Mouse (Mus musculus) NIH3T3 (cell line): Measurements from ENCODE around the gene Tmc8.
"Not testable (repeated sequence)": the region's sequence is repeated elsewhere in the genome, so short reads cannot be mapped to it uniquely, and the experiment has no call there.

Source experiments
- DNase-seq: peaks from one replicate; pipeline ENCODE4 v3.0.0-alpha.2; 2012; ENCODE audit warnings: low read depth

Tmc8 gene

DNA sequence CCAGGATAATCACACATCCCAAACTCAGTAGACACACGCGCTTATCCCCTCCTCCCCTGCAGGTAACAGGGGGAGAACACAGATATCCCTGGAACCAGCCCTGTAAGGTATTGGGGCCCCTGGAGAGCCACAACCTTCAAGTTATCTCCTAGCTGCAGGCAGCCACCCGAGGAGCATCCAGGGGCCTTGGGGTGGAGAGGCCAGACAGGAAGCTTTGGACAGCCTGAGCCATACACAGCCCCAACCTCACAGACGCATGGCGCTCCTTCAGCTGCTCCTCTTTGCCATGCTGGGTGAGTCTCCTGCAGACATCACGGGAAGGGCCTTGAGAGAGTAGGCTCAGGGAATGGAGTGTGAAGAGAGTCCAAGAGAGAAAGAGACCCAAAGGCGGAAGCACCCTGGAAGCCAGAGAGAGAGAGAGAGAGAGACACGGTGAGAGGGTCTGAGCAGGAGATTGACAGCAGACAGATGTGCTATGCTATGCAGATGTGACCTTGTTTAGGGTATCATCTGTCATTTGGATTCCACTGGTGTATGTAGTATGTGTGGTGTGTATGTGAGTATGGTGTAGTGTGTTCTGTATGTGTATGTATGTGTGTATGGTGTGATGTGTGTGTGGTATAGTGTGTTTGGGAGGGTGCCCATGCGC lies 15.8 kb downstream of the Tmc8 start, which contains the start of gene 6030468B19Rik:
Gene 6030468B19Rik (plus strand): TSS at position 150 of the 649 bp plus-strand sequence.
- no peak for DNase-seq

DNA sequence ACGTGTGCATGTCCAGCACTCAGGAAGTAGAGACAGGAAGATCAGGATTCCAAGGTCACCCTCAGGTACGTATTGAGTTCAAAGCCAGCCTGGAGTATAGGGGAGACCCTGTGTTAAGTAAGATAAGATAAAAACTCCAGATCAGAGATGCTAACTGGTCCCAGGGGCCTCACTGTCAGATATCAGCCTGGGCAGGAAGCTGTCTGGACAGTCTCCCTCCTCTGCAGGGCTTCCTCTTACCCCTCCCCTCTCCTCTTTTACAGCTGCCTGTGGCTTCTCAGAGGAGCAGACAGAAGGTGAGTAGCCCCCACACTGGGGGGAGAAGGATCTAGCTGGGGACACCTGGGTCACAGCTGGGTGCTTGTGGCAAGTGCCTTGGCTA lies 16.3 kb downstream of the Tmc8 start:
- DNase-seq = no peak

DNA sequence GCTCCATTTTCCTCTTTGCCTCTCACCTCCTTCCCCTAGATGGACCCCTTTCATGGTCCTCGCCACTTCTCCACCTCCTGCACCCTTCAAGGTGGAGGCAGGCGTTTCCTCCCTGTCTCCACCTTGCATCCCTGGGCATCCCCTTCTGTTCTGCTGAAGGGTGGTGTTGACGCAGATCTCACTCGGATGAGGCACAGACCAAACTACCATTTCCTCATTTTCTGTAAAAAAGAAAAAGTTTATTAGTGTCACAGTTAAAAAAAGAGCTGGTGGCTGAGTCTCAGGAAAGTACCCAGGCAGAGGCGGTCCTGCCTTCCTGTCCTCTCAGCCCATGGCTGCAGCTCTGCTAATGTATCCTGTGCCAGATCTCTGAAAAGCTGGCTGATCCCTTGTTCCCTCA lies 17.3 kb downstream of the Tmc8 start:
- DNase-seq = no peak

- DNase-seq = no peak
Observed at GRCm38 (mm10) chr11:117800038-117800437, 18.2 kb downstream of the Tmc8 start.

- no peak for DNase-seq
Observed at GRCm38 (mm10) chr11:117801650-117802049, 19.8 kb downstream of the Tmc8 start.

DNA sequence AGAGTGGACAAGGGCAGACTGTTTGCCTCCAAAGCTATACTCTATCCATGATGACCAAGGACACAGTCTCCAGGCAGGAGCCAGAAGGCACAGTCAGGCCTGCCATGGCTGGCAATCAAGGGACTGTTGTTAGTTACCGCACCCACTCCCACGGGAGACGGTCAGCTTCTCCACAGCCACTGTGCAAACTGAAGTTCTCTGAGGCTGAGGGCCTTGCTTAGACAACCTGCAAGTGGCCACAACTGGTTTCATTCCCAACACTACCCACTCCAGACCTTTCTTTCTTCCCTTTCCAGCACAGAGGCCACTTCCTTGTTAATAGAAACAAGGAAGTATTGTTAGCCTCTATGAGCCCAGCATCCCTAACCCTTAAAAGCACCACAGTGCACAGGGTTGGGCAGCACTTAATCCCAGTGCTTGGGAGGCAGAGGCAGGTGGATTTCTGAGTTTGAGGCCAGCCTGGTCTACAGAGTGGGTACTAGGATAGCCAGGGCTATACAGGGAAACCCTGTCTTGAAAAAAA lies 21.4 kb downstream of the Tmc8 start:
- no peak for DNase-seq

GRCm38 (mm10) chr11:117806781-117807180 lies 24.9 kb downstream of the Tmc8 start:
- no peak for DNase-seq

- DNase-seq = peak; percentile 83
Observed at GRCm38 (mm10) chr11:117809407-117810311, 27.8 kb downstream of the Tmc8 start, which contains the start of the genes Gm20708 and Syngr2. Gm20708 (plus strand) TSS chr11:117809668. Syngr2 (plus strand) TSS chr11:117809668.

GRCm38 (mm10) chr11:117810401-117811046 lies 28.6 kb downstream of the Tmc8 start:
- DNase-seq = peak; percentile 93

DNA sequence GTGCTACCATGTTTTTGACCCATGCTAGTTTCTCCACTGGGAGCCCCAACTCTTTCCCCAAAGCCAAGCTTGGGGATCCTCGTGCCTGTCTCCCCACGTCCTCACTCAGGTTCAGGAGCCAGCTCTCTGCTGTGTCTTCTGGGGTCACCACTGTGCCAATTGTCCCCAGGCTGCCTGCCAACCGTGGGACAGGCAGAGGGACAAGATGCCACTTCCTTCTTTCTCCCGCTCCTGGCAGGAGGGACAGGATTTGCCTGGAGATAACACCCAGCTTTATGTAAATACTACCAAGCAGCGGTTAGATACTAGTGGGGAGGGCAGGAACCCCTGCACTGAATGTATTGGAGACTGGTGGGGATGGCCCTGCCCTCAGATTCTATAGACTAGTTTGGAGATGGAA lies 32.0 kb downstream of the Tmc8 start:
- no peak for DNase-seq

DNA sequence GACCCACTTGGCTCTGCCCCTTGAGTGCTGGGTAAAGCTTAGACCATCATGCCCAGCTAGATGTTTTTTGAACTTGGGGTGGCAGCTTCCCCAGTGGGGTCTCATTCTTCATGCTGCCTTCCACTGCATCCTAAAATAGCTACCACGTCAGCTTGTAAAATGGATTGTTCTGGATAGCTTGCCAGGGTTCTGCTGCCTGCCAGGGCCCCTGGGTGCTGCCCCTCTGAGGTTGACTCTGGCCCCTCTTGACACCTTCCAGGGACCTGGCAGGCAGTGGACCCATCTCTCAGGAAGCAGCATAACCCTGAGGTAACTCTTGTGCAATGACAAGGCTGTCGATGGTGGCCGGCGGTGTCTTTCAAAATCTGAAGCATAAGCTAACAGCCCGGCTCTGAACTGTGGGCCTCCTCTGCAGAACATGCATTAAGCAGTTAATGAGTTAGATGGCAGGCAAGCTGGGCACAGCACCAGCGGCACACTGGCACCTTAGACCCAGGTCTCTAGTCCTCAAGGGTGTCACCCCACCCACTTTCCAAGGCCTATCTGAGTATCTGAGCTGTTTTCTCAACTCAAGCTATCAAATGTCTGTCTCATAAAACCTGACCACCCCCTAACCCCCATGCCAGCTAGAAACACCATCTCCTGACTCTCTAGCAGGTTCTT lies 33.0 kb downstream of the Tmc8 start:
- DNase-seq = no peak

DNA sequence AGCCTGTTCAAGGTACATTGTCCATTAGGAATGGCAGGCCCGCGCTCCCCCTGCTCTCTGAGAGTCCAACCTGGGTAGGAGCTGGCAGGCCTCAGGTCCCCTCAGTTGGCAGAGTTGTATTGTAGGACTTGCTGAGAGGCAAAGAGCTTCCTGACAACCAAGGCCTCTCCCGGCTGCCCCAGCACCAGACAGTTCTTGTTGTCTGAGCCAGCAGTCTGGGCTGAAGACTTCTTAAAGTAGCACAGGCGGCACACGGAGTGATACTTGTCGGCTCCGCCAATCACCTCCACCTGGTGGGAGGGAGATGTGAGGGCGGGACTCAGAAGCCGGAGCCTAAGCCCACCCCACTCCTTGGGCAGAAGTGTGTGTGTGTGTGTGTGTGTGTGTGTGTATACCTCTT lies 34.0 kb downstream of the Tmc8 start:
- DNase-seq = not testable (repeated sequence)

- no peak for DNase-seq
Observed at GRCm38 (mm10) chr11:117816389-117816996, 34.6 kb downstream of the Tmc8 start.

- no peak for DNase-seq
Observed at GRCm38 (mm10) chr11:117819095-117819494, 37.2 kb downstream of the Tmc8 start.

DNA sequence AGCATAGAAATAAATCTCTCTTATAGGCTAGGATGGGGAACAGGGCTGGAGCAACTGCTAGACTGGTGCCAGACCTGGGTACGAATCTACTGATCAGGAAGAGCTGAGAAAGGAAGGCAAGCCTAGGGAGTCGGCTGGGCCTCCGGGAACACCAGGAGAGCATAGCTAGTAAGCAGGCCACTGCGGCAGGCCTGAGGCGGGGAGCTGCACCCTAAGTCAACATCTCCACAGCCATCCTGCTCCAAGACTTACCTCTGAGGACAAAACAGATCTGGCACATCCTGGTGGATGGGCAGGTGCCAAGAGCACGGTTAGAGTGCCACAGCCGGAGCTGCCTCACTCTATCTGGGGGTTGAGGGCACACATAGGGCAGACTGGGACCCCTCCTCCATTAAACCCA lies 38.3 kb downstream of the Tmc8 start:
- no peak for DNase-seq

DNA sequence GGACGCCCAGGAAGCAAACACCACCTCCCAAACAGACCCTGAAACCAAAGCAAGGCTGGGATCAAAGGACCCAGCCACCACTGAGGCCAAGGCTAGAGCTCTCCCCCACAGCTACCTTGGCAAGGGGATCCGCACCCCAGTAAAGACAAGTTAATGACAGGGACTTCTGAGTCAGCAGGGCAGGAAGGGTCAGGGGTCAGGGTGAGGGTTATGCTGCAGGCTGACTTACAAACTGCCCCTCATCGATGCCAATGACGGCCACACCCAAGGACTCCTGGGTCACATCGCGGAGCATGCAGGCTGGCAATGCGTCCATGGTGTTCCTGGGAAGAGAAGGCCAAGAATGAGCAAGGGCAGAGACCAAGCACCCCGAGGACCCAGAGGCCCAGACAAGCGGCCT lies 40.0 kb downstream of the Tmc8 start:
- no peak for DNase-seq

GRCm38 (mm10) chr11:117822728-117823241 lies 40.9 kb downstream of the Tmc8 start:
- DNase-seq = peak; percentile 95

DNA sequence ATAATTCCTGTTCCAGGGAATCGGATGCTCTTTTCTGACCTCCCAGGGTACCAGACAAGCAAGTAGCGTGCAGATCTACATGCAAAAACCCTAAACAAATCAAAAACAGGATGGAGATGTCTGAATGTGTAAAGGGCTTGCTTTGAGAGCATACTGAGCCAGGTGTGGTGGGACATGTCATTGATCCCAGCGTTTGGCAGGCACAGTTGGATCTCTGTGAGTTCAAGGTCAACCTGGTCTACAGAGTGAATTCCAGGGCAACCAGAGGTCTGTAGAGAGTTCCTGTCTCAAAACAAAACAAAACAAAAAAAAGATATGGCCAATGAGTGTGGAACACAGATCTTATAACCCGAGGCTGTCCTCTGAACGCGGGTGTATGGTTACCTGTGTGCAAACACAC lies 41.5 kb downstream of the Tmc8 start:
- DNase-seq = no peak

GRCm38 (mm10) chr11:117824060-117824969 lies 42.4 kb downstream of the Tmc8 start:
- peak; percentile 94 for DNase-seq
